Mouse (Mus musculus) thymus, adult 18-20 months (tissue): Measurements from ENCODE around the gene Cyp26b1.

Experiments
- DNase-seq, 2 experiments: peaks; one replicate each; pipeline ENCODE4 v3.0.0; 2022; ENCODE audit warnings: mixed read lengths in 2 of 2

The Cyp26b1 gene

GRCm38 (mm10) chr6:84549852-84550437 is 43.8 kb downstream of the Cyp26b1 start:
- DNase-seq = no peak

- no peak for DNase-seq
These were observed 48.3 kb downstream of the Cyp26b1 start for GRCm38 (mm10) chr6:84545428-84545827.

GRCm38 (mm10) chr6:84544359-84544758 is 49.3 kb downstream of the Cyp26b1 start:
- DNase-seq = no peak

GRCm38 (mm10) chr6:84543516-84543915 is 50.2 kb downstream of the Cyp26b1 start:
- DNase-seq = no peak

- no peak for DNase-seq
These were observed 53.8 kb downstream of the Cyp26b1 start for GRCm38 (mm10) chr6:84539924-84540323.

- DNase-seq = no peak
These were observed 55.0 kb downstream of the Cyp26b1 start for GRCm38 (mm10) chr6:84538681-84539080.

- DNase-seq = no peak
These were observed 56.0 kb downstream of the Cyp26b1 start for GRCm38 (mm10) chr6:84537611-84538197.

- DNase-seq = no peak
These were observed 58.8 kb downstream of the Cyp26b1 start for GRCm38 (mm10) chr6:84534944-84535343.

GRCm38 (mm10) chr6:84529912-84530311 is 63.8 kb downstream of the Cyp26b1 start:
- DNase-seq = no peak

GRCm38 (mm10) chr6:84524901-84525601 is 68.7 kb downstream of the Cyp26b1 start:
- DNase-seq = no peak
